Mouse (Mus musculus): ENCODE results near the gene Gm49387. TPM values are rescaled to one million over a fixed set of nuclear protein-coding genes. Genes with fewer than 3 reads are reported as not detected.

The Gm49387 gene
- total and polyA plus RNA-seq, 2 experiments from 2014 or later = 1.7 TPM; not detected in 1

GRCm38 (mm10) chr14:31532656-31533055, 108.0 kb downstream of the Gm49387 start:
- Histone ChIP-seq H3K27me3 (ENCODE audit: control insufficient read depth, insufficient read depth, low read length) (no peaks in the 10 kb centered on the region), H3K4me3 (ENCODE audit: low read depth, low read length) (no peak overlapping the region), H3K36me3 (replicated peaks; ENCODE audit: control insufficient read depth, insufficient read depth, low read length) (peaks cover 25% of the 10 kb centered on the region; the same call in 1 of the 2 replicates), H3K9me3 (replicated peaks; ENCODE audit: control insufficient read depth, low read length) (no peaks in the 10 kb centered on the region), H3K9ac (replicated peaks; ENCODE audit: low read depth, low read length) (no peak overlapping the region), H3K4me2 (ENCODE audit: low read depth, low read length) (no peak overlapping the region), H3K4me1 (ENCODE audit: control insufficient read depth, insufficient read depth) (no peaks in the 10 kb centered on the region), H3K27ac (ENCODE audit: low read depth) (peak overlapping the region; percentile 64; the same call in 1 of the 2 replicates)
- WGBS = 64% methylated on average over 3 of the region's 3 CpGs
- ATAC-seq (ENCODE audit: insufficient read depth, low read depth) (no peak), DNase-seq (ENCODE audit: low spot score) (no peak)
- no peak for TF ChIP-seq CTCF (IDR thresholded peaks at IDR 0.05; ENCODE audit: low read depth)
- TF ChIP-seq EP300 (IDR thresholded peaks at IDR 0.05; ENCODE audit: low read depth) = no peak

GRCm38 (mm10) chr14:31531506-31532148, 109.1 kb downstream of the Gm49387 start:
- ATAC-seq (ENCODE audit: insufficient read depth, low read depth) = 0 out of 2 replicates have a peak, but pooled peaks have one; percentile 44
- Histone ChIP-seq H3K4me1 (ENCODE audit: control insufficient read depth, insufficient read depth) (no peaks in the 10 kb centered on the region), H3K9me3 (replicated peaks; ENCODE audit: control insufficient read depth, low read length) (no peaks in the 10 kb centered on the region), H3K27me3 (ENCODE audit: control insufficient read depth, insufficient read depth, low read length) (no peaks in the 10 kb centered on the region), H3K4me3 (ENCODE audit: low read depth, low read length) (no peak overlapping the region), H3K4me2 (ENCODE audit: low read depth, low read length) (no peak overlapping the region), H3K27ac (ENCODE audit: low read depth) (peak overlapping the region; percentile 64; the same call in 1 of the 2 replicates), H3K9ac (replicated peaks; ENCODE audit: low read depth, low read length) (no peak overlapping the region), H3K36me3 (replicated peaks; ENCODE audit: control insufficient read depth, insufficient read depth, low read length) (peaks cover 16% of the 10 kb centered on the region; the same call in 1 of the 2 replicates)
- no peak for DNase-seq (ENCODE audit: low spot score)
- no peak for TF ChIP-seq CTCF (IDR thresholded peaks at IDR 0.05; ENCODE audit: low read depth)
- WGBS = 53% methylated on average over 12 of the region's 12 CpGs

GRCm38 (mm10) chr14:31530847-31531246, 109.8 kb downstream of the Gm49387 start:
- H3K4me3 ChIP-seq (ENCODE audit: low read depth, low read length) = no peak overlapping the region
- no peak for ATAC-seq (ENCODE audit: insufficient read depth, low read depth)
- 0 out of 2 replicates have a peak overlapping the region, but pooled peaks have one; percentile 64 for H3K27ac ChIP-seq (ENCODE audit: low read depth)
- no peaks in the 10 kb centered on the region for H3K27me3 ChIP-seq (ENCODE audit: control insufficient read depth, insufficient read depth, low read length)
- 85% methylated on average over 4 of the region's 4 CpGs for WGBS
- H3K4me2 ChIP-seq (ENCODE audit: low read depth, low read length) = no peak overlapping the region
- H3K36me3 ChIP-seq (replicated peaks; ENCODE audit: control insufficient read depth, insufficient read depth, low read length) = peaks cover 19% of the 10 kb centered on the region; the same call in 1 of the 2 replicates
- no peak for DNase-seq (ENCODE audit: low spot score)
- TF ChIP-seq EP300 (IDR thresholded peaks at IDR 0.05; ENCODE audit: low read depth) (no peak), CTCF (IDR thresholded peaks at IDR 0.05; ENCODE audit: low read depth) (no peak)
- no peaks in the 10 kb centered on the region for H3K4me1 ChIP-seq (ENCODE audit: control insufficient read depth, insufficient read depth)
- no peak overlapping the region for H3K9ac ChIP-seq (replicated peaks; ENCODE audit: low read depth, low read length)
- no peaks in the 10 kb centered on the region for H3K9me3 ChIP-seq (replicated peaks; ENCODE audit: control insufficient read depth, low read length)

- Histone ChIP-seq H3K4me3 (ENCODE audit: low read depth, low read length) (no peak overlapping the region), H3K4me1 (ENCODE audit: control insufficient read depth, insufficient read depth) (no peaks in the 10 kb centered on the region), H3K27me3 (ENCODE audit: control insufficient read depth, insufficient read depth, low read length) (no peaks in the 10 kb centered on the region), H3K36me3 (replicated peaks; ENCODE audit: control insufficient read depth, insufficient read depth, low read length) (peaks cover 34% of the 10 kb centered on the region; the same call in 1 of the 2 replicates), H3K4me2 (ENCODE audit: low read depth, low read length) (no peak overlapping the region), H3K27ac (ENCODE audit: low read depth) (no peak overlapping the region), H3K9me3 (replicated peaks; ENCODE audit: control insufficient read depth, low read length) (no peaks in the 10 kb centered on the region), H3K9ac (replicated peaks; ENCODE audit: low read depth, low read length) (no peak overlapping the region)
- DNase-seq (ENCODE audit: low spot score) (no peak), ATAC-seq (ENCODE audit: insufficient read depth, low read depth) (no peak)
- no peak for TF ChIP-seq EP300 (IDR thresholded peaks at IDR 0.05; ENCODE audit: low read depth)
- TF ChIP-seq CTCF (IDR thresholded peaks at IDR 0.05; ENCODE audit: low read depth) = no peak
- 67% methylated on average over 7 of the region's 7 CpGs for WGBS
Observed at GRCm38 (mm10) chr14:31525040-31525810, 115.5 kb downstream of the Gm49387 start.

DNA sequence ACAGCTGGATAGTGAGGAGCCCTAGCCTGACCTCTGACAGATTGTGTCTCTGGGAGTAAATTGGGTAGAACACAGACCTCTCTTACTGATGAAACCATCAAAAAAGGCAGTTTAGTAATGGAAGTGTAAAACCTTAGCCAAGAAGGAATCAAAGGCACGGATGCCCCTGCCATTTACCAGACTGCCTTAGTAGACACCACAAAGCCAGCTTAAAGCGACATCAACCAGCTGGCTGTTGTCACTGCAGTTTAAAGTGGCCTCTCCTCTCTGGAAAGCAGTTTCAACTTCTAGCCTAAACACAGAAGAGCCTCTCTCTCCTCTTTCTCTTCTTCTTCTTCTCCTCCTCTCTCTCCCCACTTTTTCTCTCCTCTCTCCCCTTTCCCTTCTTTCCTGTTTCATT, 119.4 kb downstream of the Gm49387 start:
- H3K4me3 ChIP-seq (ENCODE audit: low read depth, low read length) = no peak overlapping the region
- H3K27ac ChIP-seq (ENCODE audit: low read depth) = no peak overlapping the region
- H3K9ac ChIP-seq (replicated peaks; ENCODE audit: low read depth, low read length) = no peak overlapping the region
- no peaks in the 10 kb centered on the region for H3K27me3 ChIP-seq (ENCODE audit: control insufficient read depth, insufficient read depth, low read length)
- H3K36me3 ChIP-seq (replicated peaks; ENCODE audit: control insufficient read depth, insufficient read depth, low read length) = peaks cover 28% of the 10 kb centered on the region; the same call in 1 of the 2 replicates
- TF ChIP-seq CTCF (IDR thresholded peaks at IDR 0.05; ENCODE audit: low read depth) = no peak
- no peak for TF ChIP-seq EP300 (IDR thresholded peaks at IDR 0.05; ENCODE audit: low read depth)
- no peak overlapping the region for H3K4me2 ChIP-seq (ENCODE audit: low read depth, low read length)
- 84% methylated on average over 2 of the region's 2 CpGs for WGBS
- H3K9me3 ChIP-seq (replicated peaks; ENCODE audit: control insufficient read depth, low read length) = no peaks in the 10 kb centered on the region
- no peaks in the 10 kb centered on the region for H3K4me1 ChIP-seq (ENCODE audit: control insufficient read depth, insufficient read depth)
- ATAC-seq (ENCODE audit: insufficient read depth, low read depth) (no peak), DNase-seq (ENCODE audit: low spot score) (no peak)

Measured in heart, postnatal 0 days (tissue).